In the genomic region with DNA sequence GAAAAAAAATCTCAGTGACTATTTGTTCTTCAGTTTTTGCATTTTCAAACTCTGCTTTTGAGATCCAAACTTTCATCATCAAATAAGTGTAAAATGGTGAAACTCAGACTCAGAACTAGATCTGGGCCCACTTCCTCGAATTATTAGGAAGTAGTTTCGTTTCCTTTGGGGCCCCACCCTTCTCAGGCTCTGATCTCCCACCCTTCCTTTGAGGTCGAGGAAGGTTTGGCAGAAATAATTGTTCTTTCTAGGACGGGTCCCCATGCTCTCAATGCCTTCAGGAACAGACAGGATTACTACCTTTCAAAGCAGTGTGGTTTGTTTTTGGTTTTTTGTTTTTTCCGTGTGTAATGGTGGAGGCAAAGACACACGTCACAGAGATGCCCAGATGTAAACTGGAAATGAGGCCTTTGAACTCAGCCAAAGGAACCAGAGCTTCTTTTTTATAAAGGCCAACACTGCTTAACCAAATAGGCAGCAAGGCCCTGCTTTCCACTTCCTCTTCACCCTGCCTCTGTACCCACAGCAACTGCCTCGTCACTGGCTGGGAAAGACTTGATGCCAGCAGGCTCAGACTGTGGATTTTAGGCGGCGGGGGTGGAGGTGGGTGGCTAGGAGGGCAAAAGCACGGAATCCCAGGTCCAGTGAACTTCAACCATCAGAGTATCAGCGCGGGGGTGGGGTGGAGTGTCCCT, we compare ENCODE assay signal across 8 mouse cellular contexts. TPM values are rescaled to one million over a fixed set of nuclear protein-coding genes. Genes with fewer than 3 reads are reported as not detected.
A peak's percentile ranks its signal among the peaks of the same experiment; 100 is the strongest.
DNase-seq lines count a peak whose midpoint lies in the region; ATAC-seq and TF ChIP-seq lines count a peak whose summit lies in the region.

No protein-coding gene starts in this region.

- no peak for TF ChIP-seq POLR2A in cerebellum, adult 2 months (IDR thresholded peaks at IDR 0.05; ENCODE audit: borderline replicate concordance, insufficient read depth, low read length)

- H3K9me3 ChIP-seq in kidney, embryonic 15.5 days (replicated peaks): no peaks in the 10 kb centered on the region
- no peaks in the 10 kb centered on the region for H3K9me3 ChIP-seq in stomach, embryonic 16.5 days (replicated peaks; ENCODE audit: control insufficient read depth, low read length)

- peak overlapping the region; percentile 74 for H3K4me3 ChIP-seq in kidney, embryonic 15.5 days (replicated peaks)
- peak overlapping the region; percentile 74 for H3K4me3 ChIP-seq in stomach, embryonic 16.5 days (replicated peaks; ENCODE audit: low read length)
- no peak overlapping the region for H3K4me3 ChIP-seq in cerebellum, adult 2 months (replicated peaks; ENCODE audit: insufficient read depth, low read depth, low read length)

- 36% methylated on average over 12 of the region's 12 CpGs for WGBS in kidney, embryonic 15.5 days
- 36% methylated on average over 12 of the region's 12 CpGs for WGBS in stomach, embryonic 16.5 days
- WGBS in cerebellum, adult 2 months: 54% methylated on average over 12 of the region's 12 CpGs

- ATAC-seq in kidney, embryonic 15.5 days (replicated peaks; ENCODE audit: low FRiP score): no peak
- no peak for ATAC-seq in stomach, embryonic 16.5 days (ENCODE audit: insufficient read depth, low FRiP score)

- DNase-seq in layer of hippocampus, adult 9-11 months: peak; percentile 21
- DNase-seq in layer of hippocampus, postnatal 25 days (ENCODE audit: extremely low spot score in 1 of 2, low spot score in 1 of 2): no peak
- DNase-seq in heart, adult 18-20 months: peak; percentile 44 to 55
- peak; percentile 29 to 40 for DNase-seq in lung, postnatal 4 days
- DNase-seq in cerebellum, adult 2 months: no peak
- no peak for DNase-seq in cerebellum, adult 8-10 months

- H3K9ac ChIP-seq in kidney, embryonic 15.5 days: no peak overlapping the region
- H3K9ac ChIP-seq in stomach, embryonic 16.5 days (ENCODE audit: low read length): no peak overlapping the region

- H3K4me2 ChIP-seq in kidney, embryonic 15.5 days: peak overlapping the region; percentile 99
- H3K4me2 ChIP-seq in stomach, embryonic 16.5 days (ENCODE audit: low read depth, low read length): peak overlapping the region; percentile 99

- peaks cover 23% of the 10 kb centered on the region for H3K27me3 ChIP-seq in kidney, embryonic 15.5 days
- H3K27me3 ChIP-seq in stomach, embryonic 16.5 days (ENCODE audit: control insufficient read depth, insufficient read depth, low read length): peaks cover 7% of the 10 kb centered on the region
- no peaks in the 10 kb centered on the region; the same call in 1 of the 2 replicates for H3K27me3 ChIP-seq in cerebellum, adult 2 months (ENCODE audit: control insufficient read depth, insufficient read depth, low read length)

- peaks cover 9% of the 10 kb centered on the region for H3K4me1 ChIP-seq in kidney, embryonic 15.5 days
- H3K4me1 ChIP-seq in stomach, embryonic 16.5 days (ENCODE audit: control insufficient read depth, insufficient read depth, low read length): peaks cover 10% of the 10 kb centered on the region; the same call in 1 of the 2 replicates
- H3K4me1 ChIP-seq in cerebellum, adult 2 months (ENCODE audit: control insufficient read depth, insufficient read depth, low read length): no peaks in the 10 kb centered on the region

- no peak overlapping the region for H3K27ac ChIP-seq in kidney, embryonic 15.5 days
- H3K27ac ChIP-seq in stomach, embryonic 16.5 days (ENCODE audit: low read length): no peak overlapping the region
- H3K27ac ChIP-seq in cerebellum, adult 2 months (ENCODE audit: insufficient read depth, low read length): no peak overlapping the region

- H3K36me3 ChIP-seq in kidney, embryonic 15.5 days: no peaks in the 10 kb centered on the region
- H3K36me3 ChIP-seq in stomach, embryonic 16.5 days (ENCODE audit: control insufficient read depth, insufficient read depth, low read length): no peaks in the 10 kb centered on the region

- TF ChIP-seq CTCF in cerebellum, adult 2 months (IDR thresholded peaks at IDR 0.05; ENCODE audit: borderline replicate concordance, insufficient read depth, low read depth, low read length): no peak

RNA-seq across cellular contexts. Expression of gene Gch1, which starts 1.4 kb away (rescaled TPM):
- total RNA-seq in layer of hippocampus, postnatal 25 days (2021): 1 to 10 TPM; 1.5 to 1.8 TPM
- total RNA-seq in heart, adult 18-20 months (2021): 1 to 10 TPM; 5.8 to 6.9 TPM
- 2.4 and 4.1 TPM in 2 replicates for polyA plus RNA-seq in kidney, embryonic 15.5 days (2015; fragmentation: Nextera tagmentation; extraction: Ambion mirVana)
- 5.8 and 5.9 TPM in 2 replicates for polyA plus RNA-seq in stomach, embryonic 16.5 days (2015; fragmentation: Nextera tagmentation; extraction: Ambion mirVana)
- 2.8 and 2.9 TPM in 2 replicates for polyA plus RNA-seq in cerebellum, adult 2 months (2012; rRNA removed)

Comparison
In these comparisons a context has a peak if more than half of its experiments do, and no peak if none do; other contexts are left out.
1. DNase-seq: peak in layer of hippocampus, adult 9-11 months (single experiment), heart, adult 18-20 months (2 of 2) and lung, postnatal 4 days (2 of 2); none in layer of hippocampus, postnatal 25 days (0 of 2), cerebellum, adult 2 months (0 of 2) and cerebellum, adult 8-10 months (single experiment).